Mouse (Mus musculus) stomach, postnatal 0 days (tissue): ENCODE measurements around the gene Arid1b.

ENCODE experiments used
- CTCF ChIP-seq: IDR thresholded peaks from 2 replicates; pipeline ENCODE4 v1.5.1; 2016; ENCODE audit warnings: antibody characterized with exemption, low read depth, mild to moderate bottlenecking, moderate library complexity
- EP300 ChIP-seq: optimal IDR thresholded peaks from 2 replicates; pipeline ENCODE3; 2016; ENCODE audit warnings: antibody characterized with exemption

GRCm38 (mm10) chr17:5215352-5215751 lies 221.2 kb downstream of the Arid1b start:
- no peak for TF ChIP-seq CTCF
- no peak for TF ChIP-seq EP300
